Mouse (Mus musculus): ENCODE results near the gene Med21. TPM values are rescaled to one million over a fixed set of nuclear protein-coding genes. Genes with fewer than 3 reads are reported as not detected.

Gene Med21
- polyA plus RNA-seq, 1 experiment from 2014 or later: 121 TPM

- WGBS: 76% methylated on average over 5 of the region's 5 CpGs
- Histone ChIP-seq H3K4me3 (no peak overlapping the region), H3K36me3 (no peaks in the 10 kb centered on the region), H3K27me3 (no peaks in the 10 kb centered on the region), H3K27ac (replicated peaks) (no peak overlapping the region), H3K9ac (replicated peaks) (no peak overlapping the region), H3K4me1 (no peaks in the 10 kb centered on the region), H3K9me3 (no peaks in the 10 kb centered on the region), H3K4me2 (replicated peaks) (no peak overlapping the region)
- ATAC-seq (ENCODE audit: low FRiP score, low read depth): no peak
Observed at GRCm38 (mm10) chr6:146688861-146689260, 46.5 kb downstream of the Med21 start.

GRCm38 (mm10) chr6:146697767-146698166 lies 55.4 kb downstream of the Med21 start:
- Histone ChIP-seq H3K4me2 (replicated peaks) (no peak overlapping the region), H3K36me3 (no peaks in the 10 kb centered on the region), H3K4me1 (no peaks in the 10 kb centered on the region), H3K4me3 (no peak overlapping the region), H3K27me3 (no peaks in the 10 kb centered on the region), H3K27ac (replicated peaks) (no peak overlapping the region), H3K9me3 (no peaks in the 10 kb centered on the region), H3K9ac (replicated peaks) (no peak overlapping the region)
- WGBS: 75% methylated on average over 5 of the region's 5 CpGs
- ATAC-seq (ENCODE audit: low FRiP score, low read depth): no peak

GRCm38 (mm10) chr6:146698376-146698775 lies 56.0 kb downstream of the Med21 start:
- no peak overlapping the region for H3K4me3 ChIP-seq
- WGBS: 90% methylated on average over 4 of the region's 4 CpGs
- H3K4me1 ChIP-seq: no peaks in the 10 kb centered on the region
- no peak overlapping the region for H3K9ac ChIP-seq (replicated peaks)
- no peak for ATAC-seq (ENCODE audit: low FRiP score, low read depth)
- no peaks in the 10 kb centered on the region for H3K36me3 ChIP-seq
- H3K27ac ChIP-seq (replicated peaks): no peak overlapping the region
- H3K27me3 ChIP-seq: no peaks in the 10 kb centered on the region
- no peak overlapping the region for H3K4me2 ChIP-seq (replicated peaks)
- H3K9me3 ChIP-seq: no peaks in the 10 kb centered on the region

Other genes with a start within 250 kb of the Med21 start
- gene Itpr2, start 140.3 kb upstream of the Med21 start, polyA plus RNA-seq (2016; fragmentation: Nextera tagmentation; extraction: Ambion mirVana): 4.3 and 5.1 TPM in 2 replicates
- gene Fgfr1op2, start 65.3 kb upstream of the Med21 start, polyA plus RNA-seq (2016; fragmentation: Nextera tagmentation; extraction: Ambion mirVana): 65.6 and 68.2 TPM in 2 replicates
- 90.1 and 95.9 TPM in 2 replicates for gene Ints13, start 64.7 kb upstream of the Med21 start, polyA plus RNA-seq (2016; fragmentation: Nextera tagmentation; extraction: Ambion mirVana)
- gene Tm7sf3, start 277 bp downstream of the Med21 start, polyA plus RNA-seq (2016; fragmentation: Nextera tagmentation; extraction: Ambion mirVana): 22.9 and 26.4 TPM in 2 replicates
- 18.9 and 19.0 TPM in 2 replicates for gene Stk38l, start 82.4 kb downstream of the Med21 start, polyA plus RNA-seq (2016; fragmentation: Nextera tagmentation; extraction: Ambion mirVana)
- 1.3 and 2.4 TPM in 2 replicates for gene Arntl2, start 153.5 kb downstream of the Med21 start, polyA plus RNA-seq (2016; fragmentation: Nextera tagmentation; extraction: Ambion mirVana)
- not detected in 2 replicates for gene Smco2, start 207.6 kb downstream of the Med21 start, polyA plus RNA-seq (2016; fragmentation: Nextera tagmentation; extraction: Ambion mirVana)
- 25.0 and 25.8 TPM in 2 replicates for gene Ppfibp1, start 245.9 kb downstream of the Med21 start, polyA plus RNA-seq (2016; fragmentation: Nextera tagmentation; extraction: Ambion mirVana)